Mouse (Mus musculus): Measurements from ENCODE around the gene Trim2. TPM values are rescaled to one million over a fixed set of nuclear protein-coding genes. Genes with fewer than 3 reads are reported as not detected.
A peak's percentile ranks its signal among the peaks of the same experiment; 100 is the strongest.

Trim2 gene
- polyA plus RNA-seq, 1 experiment from 2014 or later = 9.3 TPM

DNA sequence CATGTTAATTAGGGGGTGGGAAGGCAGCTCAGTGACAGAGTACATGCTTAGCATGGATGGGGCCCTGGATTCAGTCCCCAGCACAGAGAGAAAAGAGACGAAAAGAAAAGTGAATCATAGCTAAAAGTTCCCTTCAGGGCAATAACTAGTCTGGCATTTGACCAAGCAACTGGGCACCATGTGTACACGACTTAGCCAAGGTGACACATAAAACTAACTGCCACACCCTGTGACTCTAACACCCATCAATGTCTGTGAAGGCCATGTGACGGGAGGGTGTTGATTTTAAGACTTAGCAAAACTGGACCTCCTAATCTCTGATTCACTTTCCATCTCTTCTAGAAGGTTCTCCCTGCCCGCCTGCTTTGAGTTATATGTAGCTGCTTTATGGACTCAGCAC is 12.2 kb upstream of the Trim2 start:
- Histone ChIP-seq H3K4me2 (ENCODE audit: low read length) (no peak overlapping the region), H3K36me3 (ENCODE audit: control insufficient read depth, insufficient read depth, low read length) (no peaks in the 10 kb centered on the region), H3K4me1 (ENCODE audit: control insufficient read depth in 2 of 2, insufficient read depth in 2 of 2, low read length in 2 of 2) (peaks cover 9 to 21% of the 10 kb centered on the region in 2 experiments), H3K9ac (ENCODE audit: low read length) (no peak overlapping the region), H3K4me3 (ENCODE audit: control insufficient read depth in 1 of 2, insufficient read depth in 1 of 2, low read depth in 1 of 2, low read length in 2 of 2) (no peak overlapping the region), H3K27me3 (ENCODE audit: control insufficient read depth, insufficient read depth, low read length) (no peaks in the 10 kb centered on the region), H3K9me3 (ENCODE audit: control insufficient read depth, low read length) (0 out of 2 replicates have a peak, but pooled peaks cover 4% of the 10 kb centered on the region), H3K27ac (replicated peaks in 1 of 2; ENCODE audit: control insufficient read depth in 1 of 2, insufficient read depth in 1 of 2, low read depth in 2 of 2, low read length in 2 of 2) (peak overlapping the region in 1 of 2 experiments; percentile 52; a peak in 1 of 4 replicates)
- no peak for ATAC-seq (ENCODE audit: insufficient number of reproducible peaks, insufficient read depth, low FRiP score, low read depth)
- 88% methylated on average over 4 of the region's 4 CpGs for WGBS

DNA sequence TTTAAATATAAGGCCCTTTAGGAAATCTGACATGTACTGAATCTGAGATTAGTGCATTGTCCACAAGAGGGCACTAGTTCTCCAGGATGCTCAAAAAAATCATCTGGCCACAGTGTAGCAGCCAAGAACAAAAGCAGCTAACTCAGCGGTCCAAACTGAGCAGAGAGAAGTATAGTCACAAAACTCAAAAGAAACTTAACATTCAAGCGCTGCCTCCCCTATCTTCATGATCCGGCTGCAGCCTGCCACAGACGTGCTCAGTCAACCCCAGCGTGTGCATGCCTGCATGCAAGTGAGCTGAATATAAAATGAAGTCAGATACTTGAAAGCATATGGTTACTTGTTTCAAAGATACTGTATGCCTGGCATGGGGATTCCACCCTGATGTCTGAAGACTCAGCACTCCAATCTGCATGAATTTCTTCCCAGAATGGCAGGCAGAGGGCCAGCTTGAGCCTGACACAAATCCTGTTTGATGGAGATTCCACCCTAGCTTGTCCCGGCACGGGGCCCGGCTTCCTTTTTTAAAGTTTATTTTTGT is 8.0 kb upstream of the Trim2 start:
- 0 out of 4 replicates have a peak overlapping the region, but pooled peaks of 1 of the 2 experiments have one; percentile 13 for H3K4me3 ChIP-seq (ENCODE audit: control insufficient read depth in 1 of 2, insufficient read depth in 1 of 2, low read depth in 1 of 2, low read length in 2 of 2)
- ATAC-seq (ENCODE audit: insufficient number of reproducible peaks, insufficient read depth, low FRiP score, low read depth) = no peak

DNA sequence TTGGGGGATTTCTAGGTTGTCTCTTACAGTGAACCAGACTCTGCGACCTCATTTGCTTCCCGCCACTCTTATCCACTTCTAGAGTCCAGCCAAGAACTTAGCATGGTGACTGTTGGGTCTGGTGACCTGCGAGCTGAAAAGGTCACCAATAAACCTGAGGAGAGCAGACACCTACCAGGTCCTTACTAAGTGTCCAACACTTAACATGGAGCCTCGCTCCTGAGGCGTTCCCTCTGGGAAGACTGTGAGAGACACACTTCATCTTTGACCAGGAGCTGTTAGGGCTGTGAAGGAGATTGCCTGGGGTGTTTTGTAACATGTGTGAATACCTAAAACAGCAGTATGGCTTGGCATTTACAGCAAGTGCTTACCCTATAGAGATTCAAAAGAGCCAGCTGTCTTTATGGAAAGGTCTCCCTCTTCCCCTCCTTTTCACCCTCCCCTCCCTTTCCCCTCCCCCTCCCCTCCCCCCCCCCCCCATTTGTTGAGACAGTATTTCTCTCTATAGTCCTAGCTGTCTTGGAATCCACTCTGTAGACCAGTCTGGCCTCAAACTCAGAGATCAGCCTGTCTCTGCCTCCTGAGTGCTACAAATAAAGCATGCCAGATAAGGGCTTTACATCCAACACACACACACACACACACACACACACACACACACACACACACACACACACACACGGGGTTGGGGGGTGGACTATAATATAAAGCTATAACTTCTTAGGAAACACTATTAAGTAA is 7.3 kb upstream of the Trim2 start:
- ATAC-seq (ENCODE audit: insufficient number of reproducible peaks, insufficient read depth, low FRiP score, low read depth) = no peak
- Histone ChIP-seq H3K27ac (replicated peaks in 1 of 2; ENCODE audit: control insufficient read depth in 1 of 2, insufficient read depth in 1 of 2, low read depth in 2 of 2, low read length in 2 of 2) (no peak overlapping the region), H3K4me3 (ENCODE audit: control insufficient read depth in 1 of 2, insufficient read depth in 1 of 2, low read depth in 1 of 2, low read length in 2 of 2) (no peak overlapping the region), H3K36me3 (ENCODE audit: control insufficient read depth, insufficient read depth, low read length) (no peaks in the 10 kb centered on the region), H3K9ac (ENCODE audit: low read length) (no peak overlapping the region), H3K27me3 (ENCODE audit: control insufficient read depth, insufficient read depth, low read length) (no peaks in the 10 kb centered on the region), H3K4me1 (ENCODE audit: control insufficient read depth in 2 of 2, insufficient read depth in 2 of 2, low read length in 2 of 2) (peaks cover 7 to 10% of the 10 kb centered on the region in 2 experiments; a peak in 3 of 4 replicates), H3K9me3 (ENCODE audit: control insufficient read depth, low read length) (no peaks in the 10 kb centered on the region), H3K4me2 (ENCODE audit: low read length) (no peak overlapping the region)
- 63% methylated on average over 6 of the region's 6 CpGs for WGBS

More for the DNA sequence above, 8.0 kb upstream of the Trim2 start:
- Histone ChIP-seq H3K27me3 (ENCODE audit: control insufficient read depth, insufficient read depth, low read length) (no peaks in the 10 kb centered on the region), H3K9me3 (ENCODE audit: control insufficient read depth, low read length) (no peaks in the 10 kb centered on the region), H3K4me2 (ENCODE audit: low read length) (peak overlapping the region; percentile 45), H3K27ac (replicated peaks in 1 of 2; ENCODE audit: control insufficient read depth in 1 of 2, insufficient read depth in 1 of 2, low read depth in 2 of 2, low read length in 2 of 2) (peak overlapping the region in 1 of 2 experiments; percentile 52; a peak in 1 of 4 replicates), H3K4me1 (ENCODE audit: control insufficient read depth in 2 of 2, insufficient read depth in 2 of 2, low read length in 2 of 2) (peaks cover 9 to 18% of the 10 kb centered on the region in 2 experiments), H3K9ac (ENCODE audit: low read length) (peak overlapping the region; percentile 2; the same call in 1 of the 2 replicates), H3K36me3 (ENCODE audit: control insufficient read depth, insufficient read depth, low read length) (no peaks in the 10 kb centered on the region)
- 23% methylated on average over 8 of the region's 8 CpGs for WGBS

DNA sequence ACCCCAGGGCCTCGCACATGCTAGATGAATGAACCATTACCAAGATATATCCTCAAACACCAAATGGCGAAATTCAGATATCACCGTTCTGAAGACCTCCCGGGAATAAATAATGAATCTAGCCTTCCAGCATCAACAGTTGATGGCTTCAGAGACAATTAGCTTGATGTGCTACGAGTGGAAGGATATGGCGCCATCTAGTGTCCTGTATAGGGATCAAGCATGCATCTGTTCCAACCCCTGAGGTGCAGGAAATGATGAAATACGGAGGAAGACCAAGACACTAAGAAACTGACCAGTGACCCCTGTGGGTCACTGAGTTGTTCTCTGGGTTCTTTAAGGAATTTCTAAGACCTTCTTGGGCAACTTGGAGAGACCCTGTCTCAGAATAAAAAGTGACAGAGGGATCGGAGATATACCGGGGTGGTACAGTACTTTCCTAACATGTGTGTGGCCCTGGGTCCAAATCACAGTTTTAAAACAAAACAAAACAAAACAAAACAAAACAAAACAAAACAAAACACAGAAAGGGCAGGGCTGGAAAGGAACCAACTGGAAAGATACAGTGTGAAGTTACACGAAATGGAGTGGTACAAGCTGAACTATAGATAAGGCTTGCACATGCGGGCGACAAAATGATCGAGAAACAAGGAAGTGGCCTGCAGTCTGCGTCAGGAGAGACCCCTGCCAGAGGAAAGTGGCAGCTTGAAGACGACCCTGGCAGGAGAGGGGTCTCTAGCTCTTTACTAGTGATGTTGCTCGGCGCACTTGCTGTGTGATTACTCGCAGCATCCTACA is 6.5 kb upstream of the Trim2 start:
- Histone ChIP-seq H3K9ac (ENCODE audit: low read length) (no peak overlapping the region), H3K27ac (replicated peaks in 1 of 2; ENCODE audit: control insufficient read depth in 1 of 2, insufficient read depth in 1 of 2, low read depth in 2 of 2, low read length in 2 of 2) (no peak overlapping the region), H3K27me3 (ENCODE audit: control insufficient read depth, insufficient read depth, low read length) (no peaks in the 10 kb centered on the region), H3K4me2 (ENCODE audit: low read length) (no peak overlapping the region), H3K4me1 (ENCODE audit: control insufficient read depth in 2 of 2, insufficient read depth in 2 of 2, low read length in 2 of 2) (peaks cover 7 to 10% of the 10 kb centered on the region in 2 experiments; a peak in 3 of 4 replicates), H3K9me3 (ENCODE audit: control insufficient read depth, low read length) (no peaks in the 10 kb centered on the region), H3K4me3 (ENCODE audit: control insufficient read depth in 1 of 2, insufficient read depth in 1 of 2, low read depth in 1 of 2, low read length in 2 of 2) (no peak overlapping the region), H3K36me3 (ENCODE audit: control insufficient read depth, insufficient read depth, low read length) (no peaks in the 10 kb centered on the region)
- ATAC-seq (ENCODE audit: insufficient number of reproducible peaks, insufficient read depth, low FRiP score, low read depth) = no peak
- WGBS = 44% methylated on average over 18 of the region's 18 CpGs

DNA sequence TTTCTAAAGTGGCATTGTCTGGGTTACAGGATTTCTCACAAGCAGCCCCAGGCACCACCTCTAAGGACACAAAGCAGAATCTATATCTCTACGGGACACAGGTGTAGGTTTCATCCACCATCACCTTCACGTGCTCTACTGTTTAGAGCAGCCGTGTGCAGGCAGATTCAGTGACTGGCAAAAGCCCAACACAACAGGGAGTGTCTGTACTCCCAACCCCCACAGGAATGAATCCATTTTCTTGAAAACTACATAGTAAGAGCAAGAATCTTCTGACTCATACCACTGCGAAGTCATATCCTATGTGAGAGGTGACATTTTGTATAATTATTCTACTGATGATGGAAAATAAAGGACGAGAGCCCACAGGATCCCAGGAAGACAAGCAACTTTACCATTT is 5.6 kb upstream of the Trim2 start:
- peaks cover 7 to 10% of the 10 kb centered on the region in 2 experiments; a peak in 3 of 4 replicates for H3K4me1 ChIP-seq (ENCODE audit: control insufficient read depth in 2 of 2, insufficient read depth in 2 of 2, low read length in 2 of 2)
- ATAC-seq (ENCODE audit: insufficient number of reproducible peaks, insufficient read depth, low FRiP score, low read depth) = no peak
- H3K36me3 ChIP-seq (ENCODE audit: control insufficient read depth, insufficient read depth, low read length) = no peaks in the 10 kb centered on the region
- no peaks in the 10 kb centered on the region for H3K9me3 ChIP-seq (ENCODE audit: control insufficient read depth, low read length)
- peaks cover 2% of the 10 kb centered on the region; the same call in 1 of the 2 replicates for H3K27me3 ChIP-seq (ENCODE audit: control insufficient read depth, insufficient read depth, low read length)
- WGBS = 77% methylated on average over 5 of the region's 5 CpGs
- H3K4me2 ChIP-seq (ENCODE audit: low read length) = no peak overlapping the region
- no peak overlapping the region for H3K4me3 ChIP-seq (ENCODE audit: control insufficient read depth in 1 of 2, insufficient read depth in 1 of 2, low read depth in 1 of 2, low read length in 2 of 2)
- H3K9ac ChIP-seq (ENCODE audit: low read length) = no peak overlapping the region
- no peak overlapping the region for H3K27ac ChIP-seq (replicated peaks in 1 of 2; ENCODE audit: control insufficient read depth in 1 of 2, insufficient read depth in 1 of 2, low read depth in 2 of 2, low read length in 2 of 2)

DNA sequence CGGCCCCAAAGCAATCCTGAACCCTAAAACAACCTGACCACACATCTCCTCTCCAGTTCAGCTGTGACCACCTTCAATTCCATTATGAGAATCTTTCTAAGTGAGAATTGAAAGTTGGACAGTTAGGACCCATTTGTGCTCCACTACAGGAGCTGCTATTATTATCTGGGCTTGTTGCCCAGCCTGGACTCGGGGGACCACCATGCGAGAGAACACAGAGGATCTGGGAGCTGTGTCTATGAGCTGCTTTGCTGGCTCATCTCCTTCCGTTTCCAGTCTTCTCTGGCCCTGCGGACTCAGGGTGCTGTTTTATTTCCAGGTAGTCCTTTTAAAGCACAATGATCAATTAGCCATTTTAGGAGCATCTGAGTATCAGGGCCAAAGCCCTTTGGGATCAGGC is 839 bp upstream of the Trim2 start:
- H3K4me2 ChIP-seq (ENCODE audit: low read length) = no peak overlapping the region
- WGBS = 76% methylated on average over 5 of the region's 5 CpGs
- no peak overlapping the region for H3K9ac ChIP-seq (ENCODE audit: low read length)
- no peaks in the 10 kb centered on the region for H3K36me3 ChIP-seq (ENCODE audit: control insufficient read depth, insufficient read depth, low read length)
- H3K27ac ChIP-seq (replicated peaks in 1 of 2; ENCODE audit: control insufficient read depth in 1 of 2, insufficient read depth in 1 of 2, low read depth in 2 of 2, low read length in 2 of 2) = no peak overlapping the region
- H3K4me3 ChIP-seq (ENCODE audit: control insufficient read depth in 1 of 2, insufficient read depth in 1 of 2, low read depth in 1 of 2, low read length in 2 of 2) = no peak overlapping the region
- H3K4me1 ChIP-seq (ENCODE audit: control insufficient read depth in 2 of 2, insufficient read depth in 2 of 2, low read length in 2 of 2) = peaks cover 4 to 15% of the 10 kb centered on the region in 2 experiments
- peaks cover 43% of the 10 kb centered on the region for H3K27me3 ChIP-seq (ENCODE audit: control insufficient read depth, insufficient read depth, low read length)
- ATAC-seq (ENCODE audit: insufficient number of reproducible peaks, insufficient read depth, low FRiP score, low read depth) = no peak
- no peaks in the 10 kb centered on the region for H3K9me3 ChIP-seq (ENCODE audit: control insufficient read depth, low read length)

DNA sequence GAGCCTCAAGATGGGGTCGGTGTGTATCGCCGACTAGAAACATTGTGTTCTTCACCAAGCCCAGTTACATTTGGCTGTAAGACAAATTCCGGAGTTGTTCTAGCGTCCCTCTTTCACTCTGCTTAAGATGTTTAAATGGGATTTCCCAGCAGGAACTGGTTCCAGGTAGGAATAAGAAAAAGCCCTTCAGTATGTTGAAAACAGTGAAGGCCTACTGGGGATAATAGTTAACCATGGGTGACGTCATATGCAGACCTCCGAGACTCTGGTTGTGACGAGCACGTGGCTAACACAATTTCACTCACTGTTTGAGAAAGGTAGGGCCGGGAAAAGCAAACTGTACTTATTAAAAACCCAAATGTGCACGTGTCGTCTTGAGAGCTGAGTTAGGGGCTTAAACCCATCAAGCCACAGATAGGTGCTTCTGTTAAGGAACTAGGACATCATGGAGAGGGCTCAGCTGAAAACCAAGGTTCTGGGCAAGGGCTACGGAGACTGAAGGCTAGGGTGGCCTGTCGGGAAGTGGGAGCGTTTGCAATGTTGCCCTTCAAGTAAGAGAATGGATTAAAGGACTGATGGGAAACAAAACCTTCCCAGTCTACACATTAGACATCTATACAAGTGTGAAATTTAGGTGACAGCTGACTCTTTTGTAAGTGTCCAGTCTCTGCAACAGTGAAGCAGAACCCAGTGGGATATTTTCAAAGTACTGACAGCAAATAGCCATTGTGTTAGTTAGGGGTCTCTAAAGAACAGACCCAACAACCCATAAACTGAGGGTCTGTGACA is 761 bp downstream of the Trim2 start:
- Histone ChIP-seq H3K27me3 (ENCODE audit: control insufficient read depth, insufficient read depth, low read length) (peaks cover 47% of the 10 kb centered on the region), H3K4me3 (ENCODE audit: control insufficient read depth in 1 of 2, insufficient read depth in 1 of 2, low read depth in 1 of 2, low read length in 2 of 2) (no peak overlapping the region), H3K4me2 (ENCODE audit: low read length) (peak overlapping the region; percentile 94), H3K4me1 (ENCODE audit: control insufficient read depth in 2 of 2, insufficient read depth in 2 of 2, low read length in 2 of 2) (peaks cover 4 to 15% of the 10 kb centered on the region in 2 experiments), H3K9ac (ENCODE audit: low read length) (no peak overlapping the region), H3K36me3 (ENCODE audit: control insufficient read depth, insufficient read depth, low read length) (no peaks in the 10 kb centered on the region), H3K9me3 (ENCODE audit: control insufficient read depth, low read length) (no peaks in the 10 kb centered on the region), H3K27ac (replicated peaks in 1 of 2; ENCODE audit: control insufficient read depth in 1 of 2, insufficient read depth in 1 of 2, low read depth in 2 of 2, low read length in 2 of 2) (no peak overlapping the region)
- 56% methylated on average over 15 of the region's 15 CpGs for WGBS
- no peak for ATAC-seq (ENCODE audit: insufficient number of reproducible peaks, insufficient read depth, low FRiP score, low read depth)
